Mouse (Mus musculus) hematopoietic stem cell, adult 5-6 weeks (primary cell): Measurements from ENCODE around the gene Elovl2. TPM values are rescaled to one million over a fixed set of nuclear protein-coding genes. Genes with fewer than 3 reads are reported as not detected.
A peak's percentile ranks its signal among the peaks of the same experiment; 100 is the strongest.
"Not testable (repeated sequence)": the region's sequence is repeated elsewhere in the genome, so short reads cannot be mapped to it uniquely, and the experiment has no call there.

Source experiments
- ATAC-seq, 2 experiments: fragments of 125-278 bp in 1 of 2; replicated peaks in 1 of 2; 2 replicates each; pipeline ENCODE4 v1.8.0; 2016 to 2017; ENCODE audit warnings: inconsistent platforms in 2 of 2, mild to moderate bottlenecking in 2 of 2, moderate number of reproducible peaks in 2 of 2, low read depth in 1 of 2, moderate TSS enrichment in 1 of 2; ENCODE audit not compliant: low FRiP score in 2 of 2, poor library complexity in 2 of 2, severe bottlenecking in 2 of 2, insufficient read depth in 1 of 2, low TSS enrichment in 1 of 2
- total RNA-seq: library from RNA; stranded (forward); fragments of 172-1452, 232-1000 nt; gene quantifications from 2 replicates; pipeline ENCODE4 v1.2.3, GENCODE M21; 2017

Elovl2 gene
- total RNA-seq, 1 experiment from 2014 or later: 0.20 TPM

DNA sequence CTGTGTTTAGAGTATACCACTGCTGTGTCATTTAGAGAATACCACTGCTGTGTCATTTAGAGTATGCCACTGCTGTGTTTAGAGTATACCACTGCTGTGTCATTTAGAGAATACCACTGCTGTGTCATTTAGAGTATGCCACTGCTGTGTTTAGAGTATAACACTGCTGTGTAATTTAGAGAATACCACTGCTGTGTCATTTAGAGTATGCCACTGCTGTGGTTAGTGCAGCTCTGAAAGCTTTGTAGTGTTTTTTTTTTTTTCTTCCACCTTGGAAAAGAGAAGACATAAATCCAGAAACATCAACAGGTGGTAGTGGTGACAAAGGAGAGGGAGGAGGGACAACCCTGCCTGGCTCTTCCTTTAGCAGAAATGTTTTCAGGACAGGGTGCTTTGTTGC, 14.6 kb downstream of the Elovl2 start:
- ATAC-seq: not testable (repeated sequence)

GRCm38 (mm10) chr13:41203691-41204090, 16.5 kb downstream of the Elovl2 start:
- no peak for ATAC-seq

- ATAC-seq: no peak
Observed at GRCm38 (mm10) chr13:41203289-41203688, 16.9 kb downstream of the Elovl2 start.

GRCm38 (mm10) chr13:41200861-41201260, 19.3 kb downstream of the Elovl2 start:
- no peak for ATAC-seq

GRCm38 (mm10) chr13:41195640-41196333, 24.4 kb downstream of the Elovl2 start:
- ATAC-seq: no peak

GRCm38 (mm10) chr13:41187886-41188285, 32.3 kb downstream of the Elovl2 start:
- no peak for ATAC-seq

GRCm38 (mm10) chr13:41158426-41158825, 61.8 kb downstream of the Elovl2 start:
- no peak for ATAC-seq

DNA sequence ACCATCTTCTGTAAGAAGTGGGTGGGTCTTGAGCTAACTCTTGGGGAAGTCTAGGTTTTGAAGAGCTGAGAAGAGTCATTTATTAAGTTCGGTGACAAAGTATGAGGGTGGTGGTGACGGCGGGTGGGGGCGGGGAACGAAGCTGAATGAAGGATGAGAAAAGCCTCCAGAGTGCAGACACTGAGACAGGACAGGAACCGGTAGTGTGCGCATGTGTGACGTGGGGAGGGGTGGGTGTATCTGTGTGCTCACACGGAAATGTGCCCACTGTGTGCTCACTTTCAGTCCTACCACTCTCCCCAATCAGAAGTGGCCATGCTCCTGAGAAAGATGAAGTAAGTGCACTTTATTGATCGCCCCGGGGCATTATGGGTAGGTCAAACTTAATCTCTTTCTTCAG, 67.1 kb downstream of the Elovl2 start:
- no peak for ATAC-seq

DNA sequence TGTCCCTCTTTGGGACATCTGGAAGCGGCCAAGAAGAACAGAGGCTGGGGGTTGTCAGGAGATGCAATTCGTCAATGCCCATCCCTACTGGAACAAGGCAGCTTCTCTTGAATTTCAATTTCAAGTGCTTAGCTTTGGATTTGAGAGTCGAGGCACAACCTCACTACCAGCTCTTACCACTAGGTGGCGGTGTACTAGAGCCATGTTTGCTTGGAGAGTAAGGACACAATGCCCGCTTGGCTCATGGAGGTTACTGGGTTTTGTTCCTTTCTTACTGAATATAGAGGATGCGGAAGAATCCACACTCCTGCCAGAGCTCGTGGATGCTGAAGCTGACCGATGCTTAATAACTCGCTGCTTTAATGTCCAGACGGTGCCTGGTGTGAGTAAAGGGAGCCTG, 73.9 kb downstream of the Elovl2 start:
- ATAC-seq: no peak; a peak in 1 of 4 replicates

DNA sequence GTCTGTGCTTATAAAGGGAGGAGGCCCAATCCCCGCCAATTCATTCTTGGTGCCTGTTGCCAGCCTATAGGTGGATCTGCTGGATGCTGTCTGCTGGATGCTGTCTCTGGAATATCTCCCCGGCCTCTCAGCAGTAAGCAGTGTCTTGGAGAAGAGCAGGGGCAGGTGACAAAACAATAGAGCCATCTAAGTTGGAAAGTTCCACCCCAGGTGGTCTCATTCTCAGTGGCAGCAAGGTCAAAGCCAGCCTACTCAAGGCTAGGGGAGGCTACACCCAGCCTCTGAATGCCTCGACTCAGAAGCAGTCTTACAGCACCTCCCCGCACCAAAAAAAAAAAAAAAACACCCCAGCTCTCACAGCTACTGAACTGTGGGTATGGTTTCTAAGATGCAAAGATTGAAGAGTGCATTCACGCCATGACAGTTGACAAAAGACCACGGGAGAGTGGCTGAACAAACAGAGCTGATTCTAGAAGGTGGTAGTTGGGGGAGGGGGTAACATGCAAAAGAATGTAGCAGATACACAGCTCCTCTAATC, 74.7 kb downstream of the Elovl2 start:
- ATAC-seq: no peak

GRCm38 (mm10) chr13:41134901-41135300, 85.3 kb downstream of the Elovl2 start:
- peak; percentile 53 to 56; a peak in 3 of 4 replicates for ATAC-seq

Other genes starting within 250 kb of the Elovl2 start
- gene Pak1ip1, start 219.4 kb downstream of the Elovl2 start, total RNA-seq: 94.5 and 95.9 TPM in 2 replicates
- 74.5 and 94.6 TPM in 2 replicates for gene Tmem14c, start 204.1 kb downstream of the Elovl2 start, total RNA-seq
- not detected in 2 replicates for gene Mak, start 140.7 kb downstream of the Elovl2 start, total RNA-seq
- gene Gcm2, start 109.4 kb downstream of the Elovl2 start, total RNA-seq: not detected in 2 replicates
- gene Sycp2l, start 106.1 kb downstream of the Elovl2 start, total RNA-seq: 0.25 TPM in 1 of 2 replicates, not detected in the other
- gene Smim13, start 29.4 kb upstream of the Elovl2 start, total RNA-seq: 10.3 and 11.0 TPM in 2 replicates
- gene Gm17364, start 53.6 kb upstream of the Elovl2 start, total RNA-seq: not detected in 2 replicates